Mouse (Mus musculus): ENCODE measurements around the gene Ccdc158. TPM values are rescaled to one million over a fixed set of nuclear protein-coding genes. Genes with fewer than 3 reads are reported as not detected.

The Ccdc158 gene
- polyA plus RNA-seq, 1 experiment, result 0.28 TPM

DNA sequence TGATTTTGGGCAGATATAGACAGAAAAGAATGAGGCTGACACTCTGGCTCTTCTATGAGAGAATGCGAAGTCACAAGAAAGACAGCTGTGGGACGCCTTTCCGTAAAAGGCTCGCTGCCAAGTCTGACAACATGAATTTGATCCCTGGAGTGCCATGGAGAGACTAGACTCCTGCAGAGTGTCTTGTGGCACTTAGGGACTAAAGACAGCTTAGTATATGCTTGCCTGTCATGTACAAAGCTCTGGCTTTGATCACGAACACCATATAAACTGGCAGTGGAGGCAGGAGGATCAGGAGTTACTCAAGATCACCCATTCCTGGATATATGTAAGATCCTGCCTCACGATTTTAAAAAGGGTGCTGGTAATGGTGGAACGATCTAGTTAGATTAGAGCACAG, 47.2 kb downstream of the Ccdc158 start:
- H3K4me3 ChIP-seq (ENCODE audit: insufficient read depth, low read depth, low read length), result no peak overlapping the region
- H3K36me3 ChIP-seq (ENCODE audit: control insufficient read depth, insufficient read depth, low read length), result no peaks in the 10 kb centered on the region
- no peaks in the 10 kb centered on the region for H3K4me1 ChIP-seq (ENCODE audit: control insufficient read depth, insufficient read depth, low read length)
- no peak for DNase-seq
- H3K27ac ChIP-seq (ENCODE audit: insufficient read depth, low read depth, low read length), result no peak overlapping the region
- WGBS, result 79% methylated on average over 7 of the region's 7 CpGs
- TF ChIP-seq POLR2A (IDR thresholded peaks at IDR 0.05; ENCODE audit: low read depth, low read length) (no peak), CTCF (conservative IDR thresholded peaks at IDR 0.05; ENCODE audit: insufficient read depth, insufficient read length, low read depth, low read length) (no peak)
- no peaks in the 10 kb centered on the region for H3K27me3 ChIP-seq (replicated peaks; ENCODE audit: control insufficient read depth, insufficient read depth, low read length)

DNA sequence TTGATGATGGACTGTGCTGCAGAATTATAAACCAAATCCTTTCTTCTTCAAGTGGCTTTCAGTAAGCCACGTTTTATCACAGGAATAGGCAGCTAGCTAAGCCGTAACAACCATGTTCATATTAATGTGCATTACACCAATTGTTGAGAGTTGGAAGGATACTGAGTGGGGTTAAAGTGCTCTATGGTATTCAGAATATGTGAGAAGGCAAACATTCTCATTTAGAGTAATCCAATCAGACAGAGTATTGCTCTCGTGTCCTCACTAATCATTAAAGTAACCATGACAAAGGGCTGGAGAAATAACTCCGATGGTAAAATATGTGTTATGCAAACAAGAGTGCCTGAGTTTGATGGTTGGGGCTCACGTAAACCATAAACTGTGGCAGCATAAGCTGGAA, 53.2 kb downstream of the Ccdc158 start:
- no peak for DNase-seq

DNA sequence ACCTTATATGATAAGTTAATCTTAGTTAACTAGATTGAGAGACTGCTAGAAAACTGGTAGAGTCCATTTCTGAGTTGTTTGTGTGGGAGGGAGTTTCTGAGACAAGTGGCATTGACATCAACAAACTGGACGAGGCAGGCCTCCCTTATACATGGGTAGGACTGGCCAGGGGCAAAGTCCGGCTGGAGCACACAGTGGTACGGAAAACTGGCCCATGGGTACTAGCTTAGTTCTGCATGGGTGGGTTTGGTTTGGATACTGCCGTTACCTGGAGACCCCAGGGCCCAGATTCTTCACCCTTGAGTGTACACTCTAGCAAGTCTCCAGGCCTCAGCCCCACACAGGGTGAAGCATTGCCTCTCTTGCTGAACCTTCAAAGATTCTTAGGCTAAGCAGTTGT, 62.3 kb downstream of the Ccdc158 start:
- Histone ChIP-seq H3K4me3 (ENCODE audit: insufficient read depth, low read depth, low read length) (no peak overlapping the region), H3K4me1 (ENCODE audit: control insufficient read depth, insufficient read depth, low read length) (peaks cover 2% of the 10 kb centered on the region; the same call in 1 of the 2 replicates), H3K27ac (ENCODE audit: insufficient read depth, low read depth, low read length) (no peak overlapping the region), H3K27me3 (replicated peaks; ENCODE audit: control insufficient read depth, insufficient read depth, low read length) (no peaks in the 10 kb centered on the region), H3K36me3 (ENCODE audit: control insufficient read depth, insufficient read depth, low read length) (no peaks in the 10 kb centered on the region)
- TF ChIP-seq CTCF (conservative IDR thresholded peaks at IDR 0.05; ENCODE audit: insufficient read depth, insufficient read length, low read depth, low read length) (no peak), POLR2A (IDR thresholded peaks at IDR 0.05; ENCODE audit: low read depth, low read length) (no peak)
- WGBS, result 49% methylated on average over 4 of the region's 4 CpGs
- DNase-seq, result peak; percentile 62

More for the DNA sequence above, 53.2 kb downstream of the Ccdc158 start:
- no peak for TF ChIP-seq CTCF (conservative IDR thresholded peaks at IDR 0.05; ENCODE audit: insufficient read depth, insufficient read length, low read depth, low read length)
- TF ChIP-seq POLR2A (IDR thresholded peaks at IDR 0.05; ENCODE audit: low read depth, low read length), result no peak
- no peaks in the 10 kb centered on the region for H3K4me1 ChIP-seq (ENCODE audit: control insufficient read depth, insufficient read depth, low read length)
- H3K27me3 ChIP-seq (replicated peaks; ENCODE audit: control insufficient read depth, insufficient read depth, low read length), result no peaks in the 10 kb centered on the region
- 56% methylated on average over 5 of the region's 5 CpGs for WGBS
- H3K36me3 ChIP-seq (ENCODE audit: control insufficient read depth, insufficient read depth, low read length), result no peaks in the 10 kb centered on the region
- no peak overlapping the region for H3K27ac ChIP-seq (ENCODE audit: insufficient read depth, low read depth, low read length)
- no peak overlapping the region for H3K4me3 ChIP-seq (ENCODE audit: insufficient read depth, low read depth, low read length)

DNA sequence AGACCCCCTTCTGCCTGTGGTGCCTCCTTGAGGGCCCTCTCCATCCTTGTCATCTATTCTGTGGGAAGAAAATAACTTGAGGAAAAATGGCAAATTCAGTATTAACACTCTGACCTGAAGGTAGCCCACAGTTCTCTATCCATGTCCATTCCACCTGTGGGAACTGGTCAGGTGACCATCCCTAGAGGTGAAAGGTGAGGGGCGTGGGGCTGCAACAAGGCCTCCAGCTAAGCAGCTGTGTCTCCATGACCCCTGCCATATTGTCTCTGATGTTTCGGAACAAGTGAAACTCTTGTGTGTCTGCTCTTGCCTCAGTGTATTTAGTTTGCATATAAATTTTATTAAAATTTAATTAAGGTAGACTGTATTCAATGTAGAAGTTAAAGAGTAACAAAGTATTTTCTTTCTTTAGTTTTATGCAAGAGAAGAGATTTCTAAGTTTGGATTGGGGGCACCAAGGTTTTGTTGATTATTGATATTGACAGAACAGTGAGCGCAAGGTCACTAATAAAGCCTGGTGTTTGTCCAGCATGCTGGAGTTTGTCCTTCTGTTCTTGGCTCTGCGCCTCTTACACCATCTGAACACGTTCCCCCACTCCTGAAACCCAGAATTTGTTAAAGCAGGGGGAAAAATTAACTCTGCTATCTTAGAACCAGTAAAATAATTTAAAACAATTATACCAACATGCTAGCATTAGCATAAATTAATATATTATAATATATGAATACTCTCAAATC, 67.4 kb downstream of the Ccdc158 start:
- Histone ChIP-seq H3K36me3 (ENCODE audit: control insufficient read depth, insufficient read depth, low read length) (no peaks in the 10 kb centered on the region), H3K4me1 (ENCODE audit: control insufficient read depth, insufficient read depth, low read length) (peaks cover 2% of the 10 kb centered on the region; the same call in 1 of the 2 replicates), H3K4me3 (ENCODE audit: insufficient read depth, low read depth, low read length) (no peak overlapping the region), H3K27me3 (replicated peaks; ENCODE audit: control insufficient read depth, insufficient read depth, low read length) (no peaks in the 10 kb centered on the region), H3K27ac (ENCODE audit: insufficient read depth, low read depth, low read length) (no peak overlapping the region)
- WGBS, result 79% methylated on average over 5 of the region's 5 CpGs
- TF ChIP-seq POLR2A (IDR thresholded peaks at IDR 0.05; ENCODE audit: low read depth, low read length), result no peak
- TF ChIP-seq CTCF (conservative IDR thresholded peaks at IDR 0.05; ENCODE audit: insufficient read depth, insufficient read length, low read depth, low read length), result no peak
- DNase-seq, result no peak

DNA sequence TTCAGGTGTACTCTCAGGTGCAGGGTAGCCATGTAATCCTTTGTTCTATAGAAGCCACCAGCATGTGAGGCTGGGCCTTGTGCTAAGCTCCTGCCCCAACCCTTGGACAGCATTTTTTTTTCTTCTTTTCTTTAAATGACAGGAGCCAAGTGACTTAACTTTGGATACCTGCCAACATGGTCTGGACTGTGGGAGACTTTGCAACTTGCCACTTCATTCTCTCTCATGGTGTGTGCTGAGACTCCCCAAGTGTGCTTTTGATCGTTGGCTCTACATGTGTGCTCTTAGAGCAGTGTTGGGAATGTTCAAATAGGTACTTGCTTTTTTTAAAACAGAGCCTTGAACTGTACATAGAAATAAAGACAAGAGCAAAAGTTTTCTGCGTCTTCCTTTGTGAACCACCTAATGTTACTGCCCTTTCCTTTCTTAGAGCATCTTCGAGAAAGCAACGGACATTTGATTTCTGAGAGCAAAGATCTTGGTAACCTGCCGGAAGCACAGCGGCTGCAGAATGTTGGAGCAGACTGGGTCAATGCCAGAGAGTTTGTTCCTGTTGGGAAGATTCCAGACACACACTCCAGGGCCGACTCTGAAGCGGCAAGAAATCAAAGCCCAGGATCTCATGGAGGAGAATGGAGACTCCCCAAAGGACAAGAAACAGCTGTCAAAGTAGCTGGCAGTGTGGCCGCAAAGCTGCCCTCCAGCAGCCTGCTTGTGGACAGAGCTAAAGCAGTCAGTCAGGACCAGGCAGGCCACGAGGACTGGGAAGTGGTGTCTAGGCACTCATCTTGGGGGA, 70.4 kb downstream of the Ccdc158 start:
- H3K4me3 ChIP-seq (ENCODE audit: insufficient read depth, low read depth, low read length), result no peak overlapping the region
- no peak for TF ChIP-seq CTCF (conservative IDR thresholded peaks at IDR 0.05; ENCODE audit: insufficient read depth, insufficient read length, low read depth, low read length)
- no peak for TF ChIP-seq POLR2A (IDR thresholded peaks at IDR 0.05; ENCODE audit: low read depth, low read length)
- H3K4me1 ChIP-seq (ENCODE audit: control insufficient read depth, insufficient read depth, low read length), result no peaks in the 10 kb centered on the region; the same call in 1 of the 2 replicates
- H3K27me3 ChIP-seq (replicated peaks; ENCODE audit: control insufficient read depth, insufficient read depth, low read length), result no peaks in the 10 kb centered on the region
- peak; percentile 75 for DNase-seq
- H3K36me3 ChIP-seq (ENCODE audit: control insufficient read depth, insufficient read depth, low read length), result no peaks in the 10 kb centered on the region
- WGBS, result 34% methylated on average over 10 of the region's 10 CpGs
- no peak overlapping the region; the same call in 1 of the 2 replicates for H3K27ac ChIP-seq (ENCODE audit: insufficient read depth, low read depth, low read length)

DNA sequence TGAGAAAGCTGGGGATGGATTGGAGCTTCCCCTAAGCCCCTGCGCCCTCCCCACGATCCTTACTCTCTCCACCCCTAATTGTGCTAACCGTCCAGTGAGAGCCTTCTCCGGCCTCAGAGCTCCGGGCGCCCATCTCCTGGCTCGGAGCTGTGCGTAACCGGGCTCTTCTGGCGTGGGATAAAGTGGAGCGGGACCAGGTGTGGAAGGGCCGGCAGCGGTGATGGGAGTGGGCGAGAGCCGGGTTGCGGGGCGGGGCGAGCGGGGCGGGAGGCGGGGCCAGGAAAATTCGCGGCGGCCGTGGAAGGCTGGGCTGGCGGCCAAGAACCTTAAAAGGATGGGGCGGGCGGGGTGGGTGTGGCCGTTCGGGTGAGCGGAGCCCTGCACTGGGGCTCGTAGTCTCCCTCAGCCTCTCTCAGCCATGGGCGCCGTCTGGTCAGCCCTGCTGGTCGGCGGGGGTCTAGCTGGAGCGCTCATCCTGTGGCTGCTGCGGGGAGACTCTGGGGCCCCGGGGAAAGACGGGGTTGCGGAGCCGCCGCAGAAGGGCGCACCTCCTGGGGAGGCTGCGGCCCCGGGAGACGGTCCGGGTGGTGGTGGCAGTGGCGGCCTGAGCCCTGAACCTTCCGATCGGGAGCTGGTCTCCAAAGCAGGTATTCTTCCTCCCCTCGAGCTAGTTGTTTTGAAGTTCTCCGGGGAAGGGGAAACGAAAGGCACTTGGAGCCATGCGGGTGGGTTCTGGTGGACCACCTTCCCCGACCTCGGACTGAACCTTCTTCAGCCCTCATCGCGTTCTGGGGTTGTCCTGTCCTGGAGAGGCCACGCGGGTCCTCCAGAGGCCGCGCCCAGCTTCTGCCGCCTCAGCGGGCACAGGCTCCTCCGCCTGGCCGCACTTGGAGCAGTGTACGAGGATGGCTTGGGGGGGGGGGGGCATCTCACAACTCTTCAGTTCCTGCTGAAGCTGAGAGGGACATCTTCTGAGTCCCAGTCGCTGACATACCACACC, 72.1 kb downstream of the Ccdc158 start, which contains the start of gene Stbd1:
Stbd1 (plus strand) TSS at position 351 of the 1,000 bp plus-strand sequence.
- Histone ChIP-seq H3K4me1 (ENCODE audit: control insufficient read depth, insufficient read depth, low read length) (no peaks in the 10 kb centered on the region; the same call in 1 of the 2 replicates), H3K27me3 (replicated peaks; ENCODE audit: control insufficient read depth, insufficient read depth, low read length) (no peaks in the 10 kb centered on the region), H3K27ac (ENCODE audit: insufficient read depth, low read depth, low read length) (no peak within 1 kb of the TSS), H3K4me3 (ENCODE audit: insufficient read depth, low read depth, low read length) (peak within 1 kb of the TSS; percentile 62), H3K36me3 (ENCODE audit: control insufficient read depth, insufficient read depth, low read length) (no peaks in the 10 kb centered on the region)
- WGBS, result 1% methylated on average over 69 of the region's 69 CpGs
- DNase-seq, result peak; percentile 75
- no peak for TF ChIP-seq POLR2A (IDR thresholded peaks at IDR 0.05; ENCODE audit: low read depth, low read length)
- no peak for TF ChIP-seq CTCF (conservative IDR thresholded peaks at IDR 0.05; ENCODE audit: insufficient read depth, insufficient read length, low read depth, low read length)

Data from kidney, adult 2 months (tissue).